Mouse (Mus musculus) forebrain, embryonic 14.5 days (tissue): Measurements from ENCODE around the gene Arhgap6. TPM values are rescaled to one million over a fixed set of nuclear protein-coding genes. Genes with fewer than 3 reads are reported as not detected.
"Not testable (repeated sequence)": the region's sequence is repeated elsewhere in the genome, so short reads cannot be mapped to it uniquely, and the experiment has no call there.

ENCODE experiments used
- ATAC-seq: fragments of 200-750 bp; cut with Nextera tagmentation; 2 replicates; pipeline ENCODE4 v1.8.0; 2017; ENCODE audit warnings: mild to moderate bottlenecking, moderate library complexity
- DNase-seq: peaks from one replicate; pipeline ENCODE4 v3.0.0-alpha.2; 2015; ENCODE audit warnings: low spot score
- H3K27ac ChIP-seq: fragments of 300-500 bp; sonication (generic); 2 replicates; pipeline ENCODE4 v1.5.1; 2014; ENCODE audit warnings: low read depth, mild to moderate bottlenecking, control low read depth, low read length, moderate library complexity
- H3K27me3 ChIP-seq: fragments of 300-500 bp; sonication (generic); replicated peaks from 2 replicates; pipeline ENCODE4 v1.6.1; 2014; ENCODE audit warnings: low read length, control low read depth, mixed read lengths; ENCODE audit not compliant: control insufficient read depth, insufficient read depth
- H3K36me3 ChIP-seq: fragments of 300-500 bp; sonication (generic); 2 replicates; pipeline ENCODE4 v1.6.1; 2014; ENCODE audit warnings: low read length, control low read depth; ENCODE audit not compliant: control insufficient read depth, insufficient read depth
- H3K4me1 ChIP-seq: fragments of 300-500 bp; sonication (generic); 2 replicates; pipeline ENCODE4 v1.6.1; 2014; ENCODE audit warnings: antibody characterized with exemption, low read length, control low read depth; ENCODE audit not compliant: control insufficient read depth, insufficient read depth
- H3K4me2 ChIP-seq: fragments of 300-500 bp; sonication (generic); 2 replicates; pipeline ENCODE4 v1.6.1; 2014; ENCODE audit warnings: mild to moderate bottlenecking, control low read depth, low read length
- H3K4me3 ChIP-seq: fragments of 300-500 bp; sonication (generic); 2 replicates; pipeline ENCODE4 v1.5.1; 2014; ENCODE audit warnings: low read depth, low read length, control low read depth
- H3K9ac ChIP-seq: fragments of 300-500 bp; sonication (generic); 2 replicates; pipeline ENCODE4 v1.6.1; 2014; ENCODE audit warnings: mild to moderate bottlenecking, low read length, control low read depth, moderate library complexity
- H3K9me3 ChIP-seq: fragments of 300-500 bp; sonication (generic); replicated peaks from 2 replicates; pipeline ENCODE4 v1.6.1; 2016; ENCODE audit warnings: low read length, control low read depth, mixed read lengths; ENCODE audit not compliant: control insufficient read depth
- WGBS: fragments of 180-500 bp; shearing (Covaris S2); extraction: QIAGEN DNeasy Blood & Tissue Kit; methylation state at CpG from one replicate; pipeline ENCODE4 v1.1.7; 2014; 5-methylcytosine and 5-hydroxymethylcytosine counted together
- polyA plus RNA-seq: library from polyadenylated mRNA; unstranded; fragments of >200 nt; fragmentation: Nextera tagmentation; extraction: Ambion mirVana; gene quantifications from 2 replicates; pipeline ENCODE4 v1.2.1, GENCODE M21; 2014

Gene Arhgap6
- polyA plus RNA-seq, 1 experiment from 2014 or later = 0.51 TPM

GRCm38 (mm10) chrX:169320668-169321005, 525.7 kb downstream of the Arhgap6 start:
- peak overlapping the region; percentile 50 for H3K4me3 ChIP-seq
- H3K4me1 ChIP-seq, H3K9me3 ChIP-seq, ATAC-seq, H3K36me3 ChIP-seq, H3K27ac ChIP-seq, DNase-seq, H3K27me3 ChIP-seq: not testable (repeated sequence)
- WGBS = 44% methylated on average over 15 of the region's 15 CpGs
- H3K4me2 ChIP-seq = peak overlapping the region; percentile 33
- peak overlapping the region; percentile 70; the same call in 1 of the 2 replicates for H3K9ac ChIP-seq

GRCm38 (mm10) chrX:169325929-169326595, 531.2 kb downstream of the Arhgap6 start:
- Histone ChIP-seq H3K27me3 (no peaks in the 10 kb centered on the region), H3K9me3 (no peaks in the 10 kb centered on the region), H3K4me1 (no peaks in the 10 kb centered on the region), H3K27ac (no peak overlapping the region), H3K36me3 (no peaks in the 10 kb centered on the region), H3K4me2 (no peak overlapping the region), H3K9ac (no peak overlapping the region), H3K4me3 (no peak overlapping the region)
- 72% methylated on average over 3 of the region's 3 CpGs for WGBS
- ATAC-seq = no peak
- DNase-seq = no peak

GRCm38 (mm10) chrX:169332264-169332663, 537.4 kb downstream of the Arhgap6 start:
- Histone ChIP-seq H3K4me3 (no peak overlapping the region), H3K27me3 (no peaks in the 10 kb centered on the region), H3K4me2 (no peak overlapping the region), H3K4me1 (no peaks in the 10 kb centered on the region), H3K27ac (no peak overlapping the region), H3K9me3 (no peaks in the 10 kb centered on the region), H3K9ac (no peak overlapping the region), H3K36me3 (no peaks in the 10 kb centered on the region)
- DNase-seq (peak; percentile 57), ATAC-seq (no peak)
- WGBS = 33% methylated on average over 3 of the region's 3 CpGs

GRCm38 (mm10) chrX:169337559-169337958, 542.7 kb downstream of the Arhgap6 start:
- H3K9me3 ChIP-seq = no peaks in the 10 kb centered on the region
- no peak overlapping the region for H3K4me3 ChIP-seq
- H3K4me1 ChIP-seq = no peaks in the 10 kb centered on the region
- no peaks in the 10 kb centered on the region for H3K36me3 ChIP-seq
- no peaks in the 10 kb centered on the region for H3K27me3 ChIP-seq
- H3K9ac ChIP-seq = no peak overlapping the region
- DNase-seq = no peak
- ATAC-seq = no peak
- no peak overlapping the region for H3K4me2 ChIP-seq
- no peak overlapping the region for H3K27ac ChIP-seq

GRCm38 (mm10) chrX:169338213-169338612, 543.3 kb downstream of the Arhgap6 start:
- DNase-seq = no peak
- Histone ChIP-seq H3K9me3 (no peaks in the 10 kb centered on the region), H3K9ac (no peak overlapping the region), H3K36me3 (no peaks in the 10 kb centered on the region), H3K4me1 (no peaks in the 10 kb centered on the region), H3K4me2 (no peak overlapping the region), H3K27me3 (no peaks in the 10 kb centered on the region), H3K4me3 (no peak overlapping the region), H3K27ac (no peak overlapping the region)
- no peak for ATAC-seq
- WGBS = 78% methylated on average over 3 of the region's 3 CpGs

Other genes with a start within 250 kb of the Arhgap6 start
- 0.67 and 0.96 TPM in 2 replicates for gene Frmpd4, start 217.9 kb upstream of the Arhgap6 start, polyA plus RNA-seq
- gene Msl3, start 121.2 kb upstream of the Arhgap6 start, polyA plus RNA-seq = 26.8 and 28.4 TPM in 2 replicates